Mouse (Mus musculus) embryonic facial prominence, embryonic 14.5 days (tissue): ENCODE data around the gene Hoxc4. TPM values are rescaled to one million over a fixed set of nuclear protein-coding genes. Genes with fewer than 3 reads are reported as not detected.

ENCODE experiments used
- ATAC-seq: fragments of 200-750 bp; cut with Nextera tagmentation; 2 replicates; pipeline ENCODE4 v1.8.0; 2017; ENCODE audit warnings: low read depth, moderate number of reproducible peaks, moderate TSS enrichment
- DNase-seq: peaks from one replicate; pipeline ENCODE4 v3.0.0-alpha.2; 2015; ENCODE audit warnings: low spot score
- H3K27ac ChIP-seq: fragments of 300-500 bp; sonication (generic); replicated peaks from 2 replicates; pipeline ENCODE4 v1.5.1; 2014; ENCODE audit warnings: low read depth, mild to moderate bottlenecking, low read length, moderate library complexity
- H3K27me3 ChIP-seq: fragments of 300-500 bp; sonication (generic); replicated peaks from 2 replicates; pipeline ENCODE4 v1.6.1; 2014; ENCODE audit warnings: low read length; ENCODE audit not compliant: control insufficient read depth, insufficient read depth
- H3K36me3 ChIP-seq: fragments of 300-500 bp; sonication (generic); 2 replicates; pipeline ENCODE4 v1.6.1; 2014; ENCODE audit warnings: low read length, mixed read lengths; ENCODE audit not compliant: control insufficient read depth, insufficient read depth
- H3K4me1 ChIP-seq: fragments of 300-500 bp; sonication (generic); 2 replicates; pipeline ENCODE4 v1.6.1; 2014; ENCODE audit warnings: antibody characterized with exemption, low read length; ENCODE audit not compliant: control insufficient read depth, insufficient read depth
- H3K4me2 ChIP-seq: fragments of 300-500 bp; sonication (generic); 2 replicates; pipeline ENCODE4 v1.6.1; 2014; ENCODE audit warnings: low read depth, mild to moderate bottlenecking, low read length, moderate library complexity, mixed read lengths
- H3K4me3 ChIP-seq: fragments of 300-500 bp; sonication (generic); 2 replicates; pipeline ENCODE4 v1.5.1; 2014; ENCODE audit warnings: low read depth, mild to moderate bottlenecking, low read length
- H3K9ac ChIP-seq: fragments of 300-500 bp; sonication (generic); 2 replicates; pipeline ENCODE4 v1.6.1; 2014; ENCODE audit warnings: low read depth, mild to moderate bottlenecking, low read length, moderate library complexity, mixed read lengths
- H3K9me3 ChIP-seq: fragments of 300-500 bp; sonication (generic); 2 replicates; pipeline ENCODE4 v1.6.1; 2016; ENCODE audit warnings: low read length; ENCODE audit not compliant: control insufficient read depth
- WGBS: fragments of 180-500 bp; shearing (Covaris S2); extraction: QIAGEN DNeasy Blood & Tissue Kit; methylation state at CpG from one replicate; pipeline ENCODE4 v1.1.7; 2014; 5-methylcytosine and 5-hydroxymethylcytosine counted together
- polyA plus RNA-seq: library from polyadenylated mRNA; unstranded; fragments of >200 nt; fragmentation: Nextera tagmentation; extraction: Ambion mirVana; gene quantifications from 2 replicates; pipeline ENCODE4 v1.2.1, GENCODE M21; 2014

The Hoxc4 gene
- 2.5 and 4.0 TPM in 2 replicates for polyA plus RNA-seq

DNA sequence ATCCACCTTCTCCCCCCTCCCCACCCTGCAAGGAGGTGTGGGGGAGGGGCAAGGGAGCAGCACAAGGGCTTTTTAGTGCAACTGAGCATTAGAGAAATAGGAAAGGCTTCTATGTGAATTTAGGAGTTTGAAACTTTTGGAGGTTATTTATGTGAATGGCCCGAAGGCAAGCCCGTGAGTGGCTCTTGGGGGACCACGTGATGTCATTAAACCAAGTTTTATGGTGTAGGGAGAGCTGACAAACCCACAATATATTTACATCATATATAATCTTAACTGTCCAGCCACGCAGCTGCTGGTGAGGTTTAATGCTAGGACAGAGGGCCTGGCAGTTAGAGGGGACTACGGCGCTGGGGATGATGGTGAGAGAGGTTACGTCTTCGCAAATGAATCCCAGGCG is at the start of gene Hoxc4:
Hoxc4 (plus strand) TSS at position 299 of the 400 bp plus-strand sequence.
- H3K4me1 ChIP-seq, result no peaks in the 10 kb centered on the region
- no peak for DNase-seq
- 13% methylated on average over 9 of the region's 9 CpGs for WGBS

DNA sequence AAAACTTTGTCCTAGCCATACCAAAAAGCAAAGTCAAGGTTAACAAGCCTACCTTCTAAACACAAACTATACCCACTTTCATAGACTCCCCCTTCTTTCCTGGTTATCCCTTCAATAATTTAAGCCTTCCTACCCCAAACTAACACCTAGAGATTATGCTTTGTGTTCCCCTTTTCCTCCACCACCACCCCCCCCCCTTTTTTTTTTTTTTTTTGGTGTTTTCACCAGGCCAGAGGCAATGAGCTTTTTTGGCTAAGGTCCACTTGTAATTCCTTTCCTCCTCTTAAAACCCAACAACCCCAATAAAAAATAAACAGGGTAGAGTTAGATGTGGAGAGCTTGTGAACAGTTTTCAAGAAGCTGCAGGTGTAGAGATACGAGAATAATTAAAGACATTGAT is 49.4 kb upstream of the Hoxc4 start:
- Histone ChIP-seq H3K27me3 (peaks cover 99% of the 10 kb centered on the region), H3K9me3 (no peaks in the 10 kb centered on the region), H3K36me3 (no peaks in the 10 kb centered on the region), H3K27ac (no peak overlapping the region), H3K4me1 (no peaks in the 10 kb centered on the region), H3K4me3 (no peak overlapping the region), H3K9ac (no peak overlapping the region), H3K4me2 (no peak overlapping the region)
- ATAC-seq (no peak), DNase-seq (no peak)
- 22% methylated on average over 1 of the region's 1 CpGs for WGBS

More for the DNA sequence above, at the start of gene Hoxc4:
- Histone ChIP-seq H3K4me3 (no peak within 1 kb of the TSS), H3K9me3 (no peaks in the 10 kb centered on the region), H3K9ac (no peak within 1 kb of the TSS), H3K27me3 (peaks cover 100% of the 10 kb centered on the region), H3K27ac (no peak within 1 kb of the TSS), H3K4me2 (no peak within 1 kb of the TSS), H3K36me3 (no peaks in the 10 kb centered on the region)
- no peak for ATAC-seq

DNA sequence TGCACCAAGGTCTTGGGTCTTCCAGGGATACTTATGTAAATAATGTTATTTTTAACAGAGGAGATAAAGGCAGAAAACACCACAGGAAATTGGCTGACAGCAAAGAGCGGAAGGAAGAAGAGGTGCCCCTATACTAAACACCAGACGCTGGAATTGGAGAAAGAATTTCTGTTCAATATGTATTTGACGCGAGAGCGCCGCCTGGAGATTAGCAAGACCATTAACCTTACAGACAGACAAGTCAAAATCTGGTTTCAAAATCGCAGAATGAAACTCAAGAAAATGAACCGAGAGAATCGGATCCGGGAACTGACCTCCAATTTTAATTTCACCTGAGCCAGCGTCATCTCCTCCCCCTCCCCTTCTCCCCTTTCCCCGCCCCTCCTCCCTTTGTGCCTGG is 48.0 kb upstream of the Hoxc4 start:
- H3K9me3 ChIP-seq, result no peaks in the 10 kb centered on the region
- WGBS, result under 1% methylated on average over 12 of the region's 12 CpGs
- no peak for ATAC-seq
- no peak overlapping the region for H3K27ac ChIP-seq
- H3K9ac ChIP-seq, result no peak overlapping the region
- H3K4me1 ChIP-seq, result no peaks in the 10 kb centered on the region
- peaks cover 99% of the 10 kb centered on the region for H3K27me3 ChIP-seq
- DNase-seq, result peak; percentile 41
- H3K4me3 ChIP-seq, result no peak overlapping the region
- no peak overlapping the region for H3K4me2 ChIP-seq
- H3K36me3 ChIP-seq, result no peaks in the 10 kb centered on the region

DNA sequence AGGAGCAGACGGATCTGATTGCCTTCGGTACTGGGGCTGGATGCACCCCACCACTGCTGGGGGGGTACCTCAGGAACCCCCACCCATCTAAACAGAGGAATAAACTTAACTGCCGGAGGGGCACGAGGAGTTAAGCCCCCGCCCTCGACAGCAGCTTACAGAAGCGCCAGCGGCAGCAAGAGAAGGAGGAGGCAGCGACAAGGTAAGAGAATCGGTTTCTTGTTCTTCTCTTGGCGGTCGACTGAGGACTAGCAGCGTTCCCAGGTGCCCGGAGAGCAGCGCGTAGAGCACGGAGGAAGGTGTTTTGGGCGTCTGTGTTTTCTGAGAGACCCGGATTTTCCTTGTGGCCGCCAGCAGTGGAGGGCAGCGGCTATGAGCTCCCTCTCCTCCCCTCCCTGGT is 46.5 kb upstream of the Hoxc4 start:
- Histone ChIP-seq H3K9ac (no peak overlapping the region), H3K27ac (no peak overlapping the region), H3K4me2 (no peak overlapping the region), H3K9me3 (no peaks in the 10 kb centered on the region), H3K4me3 (no peak overlapping the region), H3K4me1 (no peaks in the 10 kb centered on the region), H3K27me3 (peaks cover 99% of the 10 kb centered on the region), H3K36me3 (no peaks in the 10 kb centered on the region)
- ATAC-seq, result no peak
- 0% methylated on average over 14 of the region's 21 CpGs for WGBS
- no peak for DNase-seq

DNA sequence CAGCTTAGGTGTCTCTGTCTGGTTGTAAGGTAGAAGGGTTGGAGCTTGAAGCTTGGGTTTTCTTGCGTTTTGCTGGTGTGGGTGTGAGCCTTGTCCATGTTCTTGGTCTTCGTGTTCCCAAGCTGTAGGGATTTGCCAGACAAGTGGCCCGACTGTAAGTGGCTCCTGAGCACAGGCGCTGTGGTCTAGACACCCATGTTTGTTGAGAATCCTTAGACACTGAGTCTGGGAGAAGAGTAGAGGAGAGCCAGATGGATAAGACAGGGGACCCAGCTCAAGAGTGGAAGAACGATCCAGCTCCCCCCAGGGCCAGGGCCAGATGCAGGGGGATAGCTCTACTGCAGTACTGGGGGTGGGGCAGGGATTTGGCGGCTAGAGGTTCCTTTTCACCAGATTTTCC is 46.0 kb upstream of the Hoxc4 start:
- H3K9ac ChIP-seq, result no peak overlapping the region
- H3K27ac ChIP-seq, result no peak overlapping the region
- WGBS, result 2% methylated on average over 6 of the region's 6 CpGs
- no peaks in the 10 kb centered on the region for H3K36me3 ChIP-seq
- H3K27me3 ChIP-seq, result peaks cover 99% of the 10 kb centered on the region
- no peak overlapping the region for H3K4me2 ChIP-seq
- no peaks in the 10 kb centered on the region for H3K9me3 ChIP-seq
- ATAC-seq, result no peak
- H3K4me3 ChIP-seq, result no peak overlapping the region
- DNase-seq, result no peak
- H3K4me1 ChIP-seq, result no peaks in the 10 kb centered on the region

DNA sequence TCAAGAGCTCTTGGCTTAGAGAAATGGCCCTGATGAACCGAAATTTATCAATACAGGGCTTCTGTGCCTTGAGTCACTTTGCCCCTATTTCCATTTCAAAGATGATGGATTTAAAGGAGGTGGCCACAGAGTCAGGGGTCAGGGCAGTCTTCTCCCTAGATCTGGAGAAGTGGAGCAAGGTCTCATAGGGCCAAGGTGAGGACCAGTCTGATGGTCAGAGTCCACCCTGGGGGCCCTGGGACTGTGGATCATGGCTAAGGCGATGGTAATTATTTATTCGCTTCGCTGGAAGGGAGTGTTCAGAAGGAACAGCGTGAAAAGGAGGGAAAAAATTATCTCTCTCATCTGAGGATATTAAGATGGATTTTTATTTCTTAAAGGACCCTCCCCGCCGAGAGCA is 43.7 kb upstream of the Hoxc4 start:
- no peaks in the 10 kb centered on the region for H3K36me3 ChIP-seq
- DNase-seq (no peak), ATAC-seq (no peak)
- no peaks in the 10 kb centered on the region for H3K9me3 ChIP-seq
- H3K4me1 ChIP-seq, result no peaks in the 10 kb centered on the region
- H3K9ac ChIP-seq, result no peak overlapping the region
- peaks cover 100% of the 10 kb centered on the region for H3K27me3 ChIP-seq
- 7% methylated on average over 7 of the region's 7 CpGs for WGBS
- H3K4me2 ChIP-seq, result no peak overlapping the region
- no peak overlapping the region for H3K27ac ChIP-seq
- no peak overlapping the region for H3K4me3 ChIP-seq

DNA sequence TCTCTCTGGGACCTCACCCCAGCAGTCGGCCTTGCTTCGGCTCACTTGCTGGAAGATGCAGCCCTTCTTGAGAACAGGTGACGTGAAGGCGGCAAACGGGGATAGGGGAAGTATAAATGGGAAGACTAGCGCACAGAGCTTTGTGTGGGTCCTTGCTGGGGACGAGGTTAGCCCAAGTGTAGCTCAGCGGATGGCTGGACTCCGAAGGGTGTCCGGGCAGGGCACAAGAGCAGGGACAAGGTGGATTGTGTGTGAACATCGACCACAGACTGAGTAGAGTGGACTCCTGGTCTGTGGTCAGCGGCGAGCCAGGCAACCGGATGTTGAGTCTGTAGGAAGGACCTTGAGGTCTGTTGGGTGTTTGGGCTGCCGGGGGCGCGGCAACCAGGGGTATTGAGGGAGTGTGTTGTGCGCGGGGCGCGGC is 43.0 kb upstream of the Hoxc4 start:
- no peak overlapping the region for H3K4me3 ChIP-seq
- ATAC-seq, result no peak
- H3K9me3 ChIP-seq, result no peaks in the 10 kb centered on the region
- no peak overlapping the region for H3K27ac ChIP-seq
- H3K4me1 ChIP-seq, result no peaks in the 10 kb centered on the region
- peaks cover 100% of the 10 kb centered on the region for H3K27me3 ChIP-seq
- no peaks in the 10 kb centered on the region for H3K36me3 ChIP-seq
- no peak overlapping the region for H3K4me2 ChIP-seq
- DNase-seq, result no peak
- 0% methylated on average over 21 of the region's 21 CpGs for WGBS
- H3K9ac ChIP-seq, result no peak overlapping the region

DNA sequence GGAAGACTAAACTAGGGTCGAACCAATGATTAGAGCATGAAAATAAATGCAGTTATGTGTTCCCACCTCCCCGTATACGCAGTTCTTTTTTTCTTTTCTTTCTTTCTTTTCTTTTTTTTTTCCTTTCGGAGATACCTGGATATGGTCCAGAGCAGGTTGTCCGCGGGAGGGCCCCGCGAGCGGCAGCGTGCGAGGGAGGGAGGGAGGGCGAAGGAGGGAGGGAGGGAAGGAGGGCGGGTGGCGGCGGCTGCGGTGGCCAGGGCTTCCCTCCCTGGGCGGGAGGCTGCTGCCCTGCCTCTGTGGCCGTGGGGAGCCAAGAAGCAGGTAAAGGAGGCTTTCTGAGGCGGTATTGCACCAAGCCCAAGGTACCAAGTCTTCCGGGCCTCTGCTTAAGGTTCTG is 42.6 kb upstream of the Hoxc4 start, which contains the start of gene Hoxc9:
Hoxc9 (plus strand) TSS at position 269 of the 400 bp plus-strand sequence.
- no peak within 1 kb of the TSS for H3K9ac ChIP-seq
- no peaks in the 10 kb centered on the region for H3K9me3 ChIP-seq
- H3K36me3 ChIP-seq, result no peaks in the 10 kb centered on the region
- ATAC-seq (no peak), DNase-seq (no peak)
- H3K4me3 ChIP-seq, result no peak within 1 kb of the TSS
- 3% methylated on average over 17 of the region's 20 CpGs for WGBS
- H3K27ac ChIP-seq, result no peak within 1 kb of the TSS
- peaks cover 100% of the 10 kb centered on the region for H3K27me3 ChIP-seq
- no peak within 1 kb of the TSS for H3K4me2 ChIP-seq
- H3K4me1 ChIP-seq, result no peaks in the 10 kb centered on the region

DNA sequence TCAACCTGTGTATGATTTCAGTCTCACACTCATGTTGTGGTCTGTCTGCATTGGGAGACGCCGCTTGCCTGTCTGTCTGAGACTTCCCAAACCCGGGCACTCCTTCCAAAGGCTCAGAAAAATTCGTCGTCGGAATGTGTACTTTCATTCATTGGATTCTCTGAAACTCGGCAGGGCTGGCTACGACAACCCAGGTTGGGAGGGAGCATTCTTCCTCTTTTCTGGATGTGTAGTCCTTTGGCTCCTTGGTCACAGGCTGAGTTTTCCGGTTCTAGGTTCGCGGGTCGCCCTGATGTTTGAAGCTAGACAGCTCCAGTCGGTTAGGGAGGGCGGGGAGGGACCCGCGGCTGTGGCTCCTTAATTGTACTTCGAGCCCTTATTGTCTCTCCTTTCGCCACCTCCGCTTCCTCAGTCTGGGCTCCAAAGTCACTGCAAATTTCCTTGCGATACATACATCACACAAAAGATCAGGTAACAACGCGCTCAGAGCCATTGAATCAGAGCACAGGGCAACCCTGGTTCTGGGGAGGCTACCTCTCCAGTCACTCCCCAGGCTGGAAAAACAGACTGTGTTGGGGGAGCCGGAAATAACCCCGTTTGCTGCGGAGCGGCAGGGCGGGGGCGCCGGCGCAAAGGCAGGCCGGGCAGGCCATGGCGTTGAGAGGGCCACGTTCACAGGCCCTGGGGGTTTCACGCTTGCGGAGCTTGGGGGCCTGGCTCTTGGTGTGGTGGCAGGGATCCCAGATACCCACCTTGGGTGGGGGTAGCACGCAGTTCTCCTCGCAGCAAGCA is 41.9 kb upstream of the Hoxc4 start:
- DNase-seq (no peak), ATAC-seq (no peak)
- Histone ChIP-seq H3K27ac (no peak overlapping the region), H3K9ac (no peak overlapping the region), H3K4me1 (no peaks in the 10 kb centered on the region), H3K4me3 (no peak overlapping the region), H3K9me3 (no peaks in the 10 kb centered on the region), H3K36me3 (no peaks in the 10 kb centered on the region), H3K4me2 (no peak overlapping the region), H3K27me3 (peaks cover 100% of the 10 kb centered on the region)
- WGBS, result under 1% methylated on average over 36 of the region's 37 CpGs
